Mouse (Mus musculus): ENCODE results near the gene Tom1.

Gene Tom1

DNA sequence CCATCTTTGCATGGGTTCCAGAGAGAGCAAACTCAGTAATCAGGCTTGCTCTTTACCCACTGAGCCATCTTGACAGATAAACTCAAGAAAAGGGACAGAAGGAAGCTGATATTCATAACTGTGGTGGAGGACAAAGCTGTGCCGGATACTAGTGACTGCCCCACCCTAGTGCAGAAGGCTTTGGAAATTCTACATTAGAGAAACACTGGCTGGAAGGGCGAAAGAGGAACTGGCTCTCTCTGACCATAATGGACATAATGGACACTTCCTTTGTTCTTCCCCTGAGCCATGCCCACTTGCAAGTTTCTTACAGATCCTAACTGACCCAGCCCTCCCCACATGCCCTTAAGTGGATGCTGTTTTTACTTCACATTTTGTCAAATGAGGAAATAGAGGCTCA, 52.5 kb downstream of the Tom1 start:
- peaks cover 64% of the 10 kb centered on the region for H3K4me1 ChIP-seq (replicated peaks; ENCODE audit: low read depth, low read length)
- TF ChIP-seq POU5F1 (IDR thresholded peaks at IDR 0.05; ENCODE audit: borderline replicate concordance, low read length): no peak

DNA sequence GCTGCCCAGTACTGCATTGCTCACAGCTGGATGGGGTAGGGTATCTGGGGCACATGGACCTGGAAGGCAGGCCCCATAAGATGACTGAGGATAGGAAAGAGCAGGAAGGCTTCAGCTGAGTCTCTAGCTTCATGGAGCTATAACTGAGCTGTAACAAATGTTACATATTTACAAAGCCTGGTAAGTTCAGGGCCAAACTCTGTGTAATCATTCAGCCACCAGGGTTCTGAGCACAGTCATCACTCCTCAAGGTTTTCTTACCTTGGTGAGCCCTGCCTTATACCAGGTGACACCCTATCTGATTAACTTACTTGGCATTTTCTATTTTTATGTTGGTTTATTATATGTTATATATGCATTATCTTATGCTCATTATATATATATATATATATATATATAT, 53.6 kb downstream of the Tom1 start:
- no peak overlapping the region for H3K4me3 ChIP-seq (replicated peaks; ENCODE audit: low read length)
- peaks cover 7% of the 10 kb centered on the region; the same call in 1 of the 2 replicates for H3K27me3 ChIP-seq (ENCODE audit: insufficient read depth, low read length)
- TF ChIP-seq CTCF (conservative IDR thresholded peaks at IDR 0.05; ENCODE audit: low read length): no peak
- H3K4me1 ChIP-seq (replicated peaks; ENCODE audit: low read depth, low read length): peaks cover 70% of the 10 kb centered on the region
- H3K36me3 ChIP-seq (ENCODE audit: insufficient read depth, low read length): no peaks in the 10 kb centered on the region
- H3K9me3 ChIP-seq (ENCODE audit: low read length): peaks cover 16% of the 10 kb centered on the region

More for the DNA sequence above, 52.5 kb downstream of the Tom1 start:
- Histone ChIP-seq H3K4me3 (replicated peaks; ENCODE audit: low read length) (no peak overlapping the region), H3K9me3 (ENCODE audit: low read length) (peaks cover 27% of the 10 kb centered on the region), H3K27me3 (ENCODE audit: insufficient read depth, low read length) (0 out of 2 replicates have a peak, but pooled peaks cover 3% of the 10 kb centered on the region), H3K36me3 (ENCODE audit: insufficient read depth, low read length) (no peaks in the 10 kb centered on the region)

DNA sequence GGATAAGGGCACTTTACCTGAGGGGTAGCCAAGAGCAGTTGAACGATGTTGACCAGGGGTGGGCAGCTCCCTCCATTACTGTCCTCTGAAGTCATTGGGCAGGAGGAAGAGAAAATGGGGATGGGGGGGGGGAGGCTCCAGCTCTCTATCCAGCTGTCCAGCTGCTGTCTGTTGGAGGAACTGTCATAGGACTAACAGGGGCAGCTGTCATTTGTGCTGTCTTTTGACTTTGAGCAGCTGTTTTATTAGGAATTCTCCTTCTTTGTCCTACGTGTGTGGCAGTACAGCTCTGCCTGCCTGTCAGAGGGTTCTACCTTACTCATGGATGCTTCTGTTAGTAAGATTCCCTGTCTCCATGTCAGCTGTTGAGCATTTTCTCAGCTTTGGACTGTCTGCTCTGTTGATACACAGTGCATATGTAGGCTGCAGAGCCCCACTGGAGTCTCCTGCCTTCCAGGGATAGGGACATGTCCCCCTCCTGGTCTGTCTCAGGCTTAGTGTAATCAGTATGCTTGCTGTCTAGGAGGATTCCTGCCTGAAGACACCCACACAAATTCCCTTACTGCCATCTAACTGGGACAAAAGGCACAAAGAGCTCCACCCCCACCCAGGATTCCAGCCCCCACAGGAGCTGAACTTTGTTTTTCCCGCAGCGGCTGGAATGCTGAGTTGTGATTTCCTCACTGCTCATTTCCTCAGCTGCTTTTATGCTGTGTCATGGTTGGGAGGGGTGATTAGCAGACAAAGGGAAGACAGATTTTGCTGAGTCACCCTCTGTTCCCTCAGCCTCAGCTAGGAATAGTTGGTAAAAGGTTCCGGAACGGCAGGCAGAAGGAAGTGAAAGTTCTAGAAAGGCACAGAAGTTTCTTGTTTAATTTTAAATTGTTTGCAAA, 55.7 kb downstream of the Tom1 start:
- H3K4me3 ChIP-seq (replicated peaks; ENCODE audit: low read length): peak overlapping the region; percentile 30; the same call in 1 of the 2 replicates
- peaks cover 7% of the 10 kb centered on the region; the same call in 1 of the 2 replicates for H3K27me3 ChIP-seq (ENCODE audit: insufficient read depth, low read length)
- peaks cover 68% of the 10 kb centered on the region for H3K4me1 ChIP-seq (replicated peaks; ENCODE audit: low read depth, low read length)
- no peaks in the 10 kb centered on the region for H3K9me3 ChIP-seq (ENCODE audit: low read length)
- TF ChIP-seq CTCF (conservative IDR thresholded peaks at IDR 0.05; ENCODE audit: low read length): no peak
- TF ChIP-seq NANOG (IDR thresholded peaks at IDR 0.05; ENCODE audit: borderline replicate concordance, low read length): peak; percentile 52; the same call in 1 of the 2 replicates
- no peaks in the 10 kb centered on the region for H3K36me3 ChIP-seq (ENCODE audit: insufficient read depth, low read length)

GRCm38 (mm10) chr8:75090781-75091365, 57.4 kb downstream of the Tom1 start:
- Histone ChIP-seq H3K36me3 (ENCODE audit: insufficient read depth, low read length) (peaks cover 12% of the 10 kb centered on the region), H3K9me3 (ENCODE audit: low read length) (no peaks in the 10 kb centered on the region)
- TF ChIP-seq CTCF (conservative IDR thresholded peaks at IDR 0.05; ENCODE audit: low read length): no peak
- TF ChIP-seq NANOG (IDR thresholded peaks at IDR 0.05; ENCODE audit: borderline replicate concordance, low read length): no peak
- TF ChIP-seq POU5F1 (IDR thresholded peaks at IDR 0.05; ENCODE audit: borderline replicate concordance, low read length): no peak

DNA sequence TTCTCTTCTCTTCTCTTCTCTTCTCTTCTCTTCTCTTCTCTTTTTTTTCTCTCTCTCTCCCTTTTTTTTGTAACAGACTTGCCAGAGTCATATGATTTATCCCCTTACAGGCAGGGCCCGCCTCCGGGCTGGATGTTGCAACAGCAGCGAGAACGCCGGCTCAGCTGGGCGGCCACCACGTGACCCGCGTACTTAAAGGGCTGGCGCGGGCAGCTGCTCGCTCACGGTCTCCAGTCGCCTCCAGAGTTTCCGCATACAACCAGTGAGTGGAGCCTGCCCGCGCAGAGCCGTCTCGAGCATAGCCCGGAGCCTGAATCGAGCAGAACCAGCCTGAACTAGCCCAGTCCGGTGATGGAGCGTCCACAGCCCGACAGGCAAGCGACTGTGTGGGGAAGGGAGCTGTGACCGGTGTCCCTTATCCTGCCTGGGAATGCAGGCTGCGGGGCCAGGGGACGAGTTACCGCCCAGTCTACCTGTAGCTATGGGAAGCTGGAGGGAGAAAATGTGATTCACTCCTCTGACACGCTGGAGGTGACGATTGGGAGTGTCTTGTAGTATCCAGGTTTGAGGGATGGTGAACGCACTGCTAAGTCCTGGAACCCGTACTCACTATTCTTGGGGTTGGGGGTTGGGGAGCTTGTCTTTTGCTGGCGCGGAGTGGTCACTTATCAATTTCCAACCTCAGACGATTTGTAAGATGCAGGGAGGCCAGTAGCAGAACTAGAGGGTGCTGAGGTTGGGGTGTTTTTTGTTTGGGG, 60.1 kb downstream of the Tom1 start, which contains the start of gene Hmox1:
TSS of gene Hmox1 (plus strand) at position 223 of the 758 bp plus-strand sequence.
- Histone ChIP-seq H3K4me3 (replicated peaks; ENCODE audit: low read length) (peak within 1 kb of the TSS; percentile 93), H3K9me3 (ENCODE audit: low read length) (no peaks in the 10 kb centered on the region), H3K27me3 (ENCODE audit: insufficient read depth, low read length) (peaks cover 7% of the 10 kb centered on the region; the same call in 1 of the 2 replicates), H3K4me1 (replicated peaks; ENCODE audit: low read depth, low read length) (peaks cover 66% of the 10 kb centered on the region), H3K36me3 (ENCODE audit: insufficient read depth, low read length) (peaks cover 39% of the 10 kb centered on the region)
- TF ChIP-seq CTCF (conservative IDR thresholded peaks at IDR 0.05; ENCODE audit: low read length) (no peak), POU5F1 (IDR thresholded peaks at IDR 0.05; ENCODE audit: borderline replicate concordance, low read length) (no peak), NANOG (IDR thresholded peaks at IDR 0.05; ENCODE audit: borderline replicate concordance, low read length) (no peak)

More at GRCm38 (mm10) chr8:75090781-75091365, 57.4 kb downstream of the Tom1 start:
- Histone ChIP-seq H3K4me1 (replicated peaks; ENCODE audit: low read depth, low read length) (peaks cover 65% of the 10 kb centered on the region), H3K4me3 (replicated peaks; ENCODE audit: low read length) (no peak overlapping the region), H3K27me3 (ENCODE audit: insufficient read depth, low read length) (peaks cover 7% of the 10 kb centered on the region; the same call in 1 of the 2 replicates)

DNA sequence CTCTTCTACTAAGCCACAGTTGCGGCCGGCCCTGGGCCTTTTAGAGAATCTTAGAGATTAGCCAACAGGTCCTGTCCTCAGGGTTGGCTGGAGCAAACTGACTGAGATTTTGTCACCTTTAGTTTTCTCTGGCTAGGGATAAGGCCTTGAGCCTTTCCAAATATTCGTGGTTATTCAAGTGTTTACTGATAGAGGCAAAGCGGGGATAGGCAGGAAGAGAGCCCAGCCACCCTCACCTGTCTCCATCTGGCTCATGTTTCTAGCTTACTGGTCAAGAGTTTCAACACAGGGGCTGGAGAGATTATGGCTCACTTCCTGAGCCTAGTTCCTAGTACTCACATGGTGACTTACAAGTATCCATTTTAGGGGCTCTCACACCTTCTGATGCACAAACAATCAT, 69.5 kb downstream of the Tom1 start:
- TF ChIP-seq NANOG (IDR thresholded peaks at IDR 0.05; ENCODE audit: borderline replicate concordance, low read length): no peak
- TF ChIP-seq CTCF (conservative IDR thresholded peaks at IDR 0.05; ENCODE audit: low read length): no peak
- TF ChIP-seq POU5F1 (IDR thresholded peaks at IDR 0.05; ENCODE audit: borderline replicate concordance, low read length): no peak

GRCm38 (mm10) chr8:75103376-75103878, 69.9 kb downstream of the Tom1 start:
- no peak for TF ChIP-seq CTCF (conservative IDR thresholded peaks at IDR 0.05; ENCODE audit: low read length)
- TF ChIP-seq POU5F1 (IDR thresholded peaks at IDR 0.05; ENCODE audit: borderline replicate concordance, low read length): no peak
- no peak for TF ChIP-seq NANOG (IDR thresholded peaks at IDR 0.05; ENCODE audit: borderline replicate concordance, low read length)
- H3K27me3 ChIP-seq (ENCODE audit: insufficient read depth, low read length): no peaks in the 10 kb centered on the region
- H3K36me3 ChIP-seq (ENCODE audit: insufficient read depth, low read length): peaks cover 34% of the 10 kb centered on the region
- no peak overlapping the region for H3K4me3 ChIP-seq (replicated peaks; ENCODE audit: low read length)
- H3K4me1 ChIP-seq (replicated peaks; ENCODE audit: low read depth, low read length): peaks cover 37% of the 10 kb centered on the region
- no peaks in the 10 kb centered on the region for H3K9me3 ChIP-seq (ENCODE audit: low read length)

More for the DNA sequence above, 69.5 kb downstream of the Tom1 start:
- Histone ChIP-seq H3K4me3 (replicated peaks; ENCODE audit: low read length) (no peak overlapping the region), H3K4me1 (replicated peaks; ENCODE audit: low read depth, low read length) (peaks cover 32% of the 10 kb centered on the region), H3K9me3 (ENCODE audit: low read length) (no peaks in the 10 kb centered on the region), H3K27me3 (ENCODE audit: insufficient read depth, low read length) (no peaks in the 10 kb centered on the region), H3K36me3 (ENCODE audit: insufficient read depth, low read length) (peaks cover 38% of the 10 kb centered on the region)

All from E14TG2a.4 (cell line).